Mouse (Mus musculus): ENCODE results near the gene Sugp1.

DNA sequence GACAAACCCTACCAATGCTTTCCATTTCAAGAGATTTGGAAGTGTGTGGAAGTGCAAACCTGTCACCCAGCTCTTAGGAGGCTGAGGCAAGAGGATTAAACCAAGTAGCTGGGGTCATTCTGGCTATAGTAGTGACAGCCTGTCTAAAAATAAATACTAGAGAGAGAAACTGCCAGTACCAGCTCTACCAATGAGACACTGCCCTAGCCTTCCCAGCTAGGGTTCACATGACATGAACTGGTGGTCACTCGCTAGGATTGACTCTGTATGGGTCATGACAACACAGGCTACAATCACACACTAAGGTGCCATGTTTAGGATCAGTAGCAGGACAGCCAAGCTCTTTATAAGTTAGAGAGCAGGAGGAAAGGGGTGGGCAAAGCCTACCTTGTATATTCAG is 12.4 kb upstream of the Sugp1 start:
- TF ChIP-seq CTCF (IDR thresholded peaks at IDR 0.05; ENCODE audit: insufficient read depth, low read depth, low read length) (no peak), POLR2A (IDR thresholded peaks at IDR 0.05; ENCODE audit: insufficient read depth, low read depth, low read length) (no peak)

All from olfactory bulb, adult 2 months (tissue).